Mouse (Mus musculus) heart, postnatal 0 days (tissue): Measurements from ENCODE around the gene Clrn3.

Source experiments
- CTCF ChIP-seq: IDR thresholded peaks from 2 replicates; pipeline ENCODE4 v1.5.1; 2016; ENCODE audit warnings: antibody characterized with exemption, control low read depth, low read depth
- EP300 ChIP-seq: IDR thresholded peaks from 2 replicates; pipeline ENCODE4 v1.6.1; 2016; ENCODE audit warnings: antibody characterized with exemption, low read depth

DNA sequence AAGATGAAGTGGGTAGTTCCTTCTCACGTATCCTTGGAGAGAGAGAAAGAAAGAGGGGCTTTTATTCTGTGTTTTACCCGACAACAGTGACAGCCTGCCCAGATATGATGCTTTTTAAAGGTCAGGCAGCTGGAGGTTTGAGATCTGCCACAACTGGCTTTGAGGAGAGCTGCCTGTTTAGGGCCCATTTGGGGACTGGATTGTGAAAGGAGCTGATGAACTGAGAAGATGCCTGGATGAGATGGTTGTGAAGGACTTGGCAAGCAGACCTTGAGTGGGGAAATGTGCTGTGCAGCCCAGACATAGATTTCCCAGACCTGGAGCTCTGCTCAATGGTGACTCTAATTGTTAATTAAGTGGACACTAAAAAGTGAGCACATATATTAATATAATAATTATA is 40.1 kb upstream of the Clrn3 start:
- TF ChIP-seq CTCF (no peak), EP300 (no peak)
